ENCODE assay signal across 11 mouse cellular contexts in the genomic region with DNA sequence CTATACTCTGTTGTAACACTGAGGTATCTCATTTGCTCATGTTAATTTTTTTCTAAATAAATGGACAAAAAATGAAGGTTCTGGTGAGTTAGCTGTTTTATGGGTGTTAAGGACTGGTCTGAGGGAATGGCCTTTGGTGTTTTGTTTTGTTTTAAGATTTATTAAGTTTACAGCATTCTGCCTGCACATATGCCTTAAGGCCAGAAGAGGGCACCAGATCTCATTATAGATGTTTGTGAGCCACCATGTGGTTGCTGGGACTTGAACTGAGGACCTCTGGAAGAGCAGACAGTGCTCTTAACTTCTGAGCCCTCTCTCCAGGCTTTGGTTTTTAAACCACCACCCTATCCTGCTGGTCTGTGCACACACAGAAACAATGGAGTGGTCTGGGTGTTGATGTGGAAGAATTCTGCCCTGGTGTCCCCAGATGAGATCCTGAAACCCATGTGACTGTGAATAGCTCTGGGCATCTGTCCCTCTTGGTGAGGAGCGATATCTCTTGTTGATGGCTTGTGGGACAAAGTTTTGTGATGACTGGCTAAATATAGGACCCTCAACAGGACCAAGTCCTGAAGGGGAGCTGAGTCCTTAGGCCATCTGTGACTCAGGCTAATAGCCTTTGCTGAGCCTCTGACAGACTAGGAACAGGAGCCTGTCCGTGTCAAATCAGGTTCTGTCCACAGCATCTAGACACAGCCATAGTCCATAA. TPM values are rescaled to one million over a fixed set of nuclear protein-coding genes. Genes with fewer than 3 reads are reported as not detected.
DNase-seq lines count a peak whose midpoint lies in the region; ATAC-seq and TF ChIP-seq lines count a peak whose summit lies in the region.
"Had no signal": no experiment of that assay in that cellular context is flagged by ENCODE, and none has a peak within 500 bp of the region (broad histone marks: within the 10 kb centered on the region; RNA-seq: fewer than 3 reads in every experiment).

No protein-coding gene starts in this region.

- H3K9me3 ChIP-seq in liver, embryonic 12.5 days (replicated peaks): no peaks in the 10 kb centered on the region
- no peaks in the 10 kb centered on the region for H3K9me3 ChIP-seq in hindbrain, embryonic 13.5 days

- no peak overlapping the region for H3K4me3 ChIP-seq in liver, adult 2 months (ENCODE audit: insufficient read depth, low read depth, low read length)
- H3K4me3 ChIP-seq in cortical plate, adult 2 months (ENCODE audit: insufficient read depth, low read length): no peak overlapping the region
- no peak overlapping the region for H3K4me3 ChIP-seq in liver, embryonic 12.5 days
- H3K4me3 ChIP-seq in hindbrain, embryonic 13.5 days: no peak overlapping the region

- H3K4me2 ChIP-seq in liver, embryonic 12.5 days: peak overlapping the region; percentile 17; the same call in 1 of the 2 replicates
- no peak overlapping the region for H3K4me2 ChIP-seq in hindbrain, embryonic 13.5 days

- H3K27me3 ChIP-seq in liver, adult 2 months (ENCODE audit: control insufficient read depth, insufficient read depth, low read length): no peaks in the 10 kb centered on the region
- H3K27me3 ChIP-seq in liver, embryonic 12.5 days (replicated peaks): no peaks in the 10 kb centered on the region
- no peaks in the 10 kb centered on the region for H3K27me3 ChIP-seq in hindbrain, embryonic 13.5 days

- no peak overlapping the region for H3K9ac ChIP-seq in liver, adult 2 months (ENCODE audit: low read depth, low read length)
- H3K9ac ChIP-seq in liver, embryonic 12.5 days: no peak overlapping the region
- no peak overlapping the region for H3K9ac ChIP-seq in hindbrain, embryonic 13.5 days

- WGBS in liver, adult 2 months: 93% methylated on average over 2 of the region's 2 CpGs
- 67% methylated on average over 2 of the region's 2 CpGs for WGBS in liver, embryonic 12.5 days (ENCODE audit: insufficient replicate concordance)
- 84% methylated on average over 2 of the region's 2 CpGs for WGBS in hindbrain, embryonic 13.5 days

- H3K36me3 ChIP-seq in liver, adult 2 months (ENCODE audit: control insufficient read depth, insufficient read depth, low read length): peaks cover 3% of the 10 kb centered on the region
- H3K36me3 ChIP-seq in liver, embryonic 12.5 days: peaks cover 42% of the 10 kb centered on the region
- H3K36me3 ChIP-seq in hindbrain, embryonic 13.5 days: peaks cover 51% of the 10 kb centered on the region

- no peak for TF ChIP-seq POLR2A in liver, adult 2 months (IDR thresholded peaks at IDR 0.05; ENCODE audit: extremely low read depth, insufficient read depth, low read length)
- no peak for TF ChIP-seq POLR2A in cortical plate, adult 2 months (IDR thresholded peaks at IDR 0.05; ENCODE audit: extremely low read depth, insufficient read depth, low read length)

- DNase-seq in liver, adult 2 months (ENCODE audit: extremely low read depth, low read depth, low spot score): no peak
- DNase-seq in liver (no peak), ES-CJ7 (ENCODE audit: low read depth, low spot score) (peak; percentile 60)
- DNase-seq in spleen, adult 12 weeks (ENCODE audit: low spot score): no peak
- DNase-seq: adrenal gland, postnatal 25 days; cerebellum, postnatal 25 days; kidney, postnatal 14 days; thymus, postnatal 14 days had no signal

- no peaks in the 10 kb centered on the region for H3K79me2 ChIP-seq in liver, adult 2 months (ENCODE audit: control insufficient read depth, insufficient read depth, low read length)

- H3K4me1 ChIP-seq in liver, adult 2 months (ENCODE audit: control insufficient read depth, insufficient read depth, low read length): no peaks in the 10 kb centered on the region
- peaks cover 3% of the 10 kb centered on the region for H3K4me1 ChIP-seq in cortical plate, adult 2 months (ENCODE audit: control insufficient read depth, insufficient read depth, low read length)
- peaks cover 18% of the 10 kb centered on the region for H3K4me1 ChIP-seq in liver, embryonic 12.5 days
- H3K4me1 ChIP-seq in hindbrain, embryonic 13.5 days (replicated peaks): peaks cover 21% of the 10 kb centered on the region

- peak; percentile 35 for TF ChIP-seq CTCF in liver, adult 2 months (IDR thresholded peaks at IDR 0.05; ENCODE audit: low read depth, low read length)
- peak; percentile 13; the same call in 1 of the 2 replicates for TF ChIP-seq CTCF in cortical plate, adult 2 months (IDR thresholded peaks at IDR 0.05; ENCODE audit: extremely low read depth, insufficient read depth, low read length)

- H3K27ac ChIP-seq in liver, adult 2 months (replicated peaks; ENCODE audit: insufficient read depth, low read depth, low read length): no peak overlapping the region
- H3K27ac ChIP-seq in cortical plate, adult 2 months (ENCODE audit: insufficient read depth, low read length): no peak overlapping the region
- peak overlapping the region; percentile 49 for H3K27ac ChIP-seq in liver, embryonic 12.5 days
- no peak overlapping the region for H3K27ac ChIP-seq in hindbrain, embryonic 13.5 days

- ATAC-seq in liver, embryonic 12.5 days: 0 out of 2 replicates have a peak, but pooled peaks have one; percentile 6
- ATAC-seq in hindbrain, embryonic 13.5 days (ENCODE audit: low FRiP score): no peak

RNA-seq across cellular contexts. Expression of gene Ppif, which starts 27.1 kb away (rescaled TPM):
- 19.4 and 31.1 TPM in 2 replicates for total RNA-seq in liver, adult 2 months (2014; rRNA removed)
- polyA plus RNA-seq in liver, adult 2 months (2012; rRNA removed): 76.3 and 80.6 TPM in 2 replicates
- 49.4 and 51.7 TPM in 2 replicates for polyA plus RNA-seq in cortical plate, adult 2 months (2012; rRNA removed)
- polyA plus RNA-seq in liver, embryonic 12.5 days (2016; fragmentation: Nextera tagmentation; extraction: Ambion mirVana): 46.8 and 48.4 TPM in 2 replicates
- 28.0 and 32.0 TPM in 2 replicates for polyA plus RNA-seq in hindbrain, embryonic 13.5 days (2015; fragmentation: Nextera tagmentation; extraction: Ambion mirVana)
